Mouse (Mus musculus) brown adipose tissue, adult 24 weeks (tissue): ENCODE results near the gene Wscd1. TPM values are rescaled to one million over a fixed set of nuclear protein-coding genes. Genes with fewer than 3 reads are reported as not detected.
A peak's percentile ranks its signal among the peaks of the same experiment; 100 is the strongest.

ENCODE experiments used
- H3K27ac ChIP-seq: fragments of 200-500 bp; replicated peaks from 2 replicates; pipeline ENCODE4 v1.5.1; 2012; ENCODE audit warnings: low read depth, mild to moderate bottlenecking, low read length
- H3K4me1 ChIP-seq: fragments of 200-500 bp; 2 replicates; pipeline ENCODE4 v1.6.1; 2012; ENCODE audit warnings: low read length, mixed read lengths; ENCODE audit not compliant: control insufficient read depth, insufficient read depth, insufficient read length
- H3K4me3 ChIP-seq: fragments of 200-500 bp; 2 replicates; pipeline ENCODE4 v1.5.1; 2012; ENCODE audit warnings: low read depth, mild to moderate bottlenecking, low read length, moderate library complexity; ENCODE audit not compliant: insufficient read depth
- polyA plus RNA-seq: library from polyadenylated mRNA; stranded (reverse); fragments of >200 nt; gene quantifications from 2 replicates; pipeline ENCODE4 v1.2.4, GENCODE M21; 2012; ENCODE audit not compliant: missing spikeins, insufficient read depth, insufficient read length

Gene Wscd1
- polyA plus RNA-seq = 1.0 and 1.2 TPM in 2 replicates

GRCm38 (mm10) chr11:71749671-71750070 is at the start of gene Wscd1:
Gene Wscd1 (plus strand): TSS chr11:71749920.
- peaks cover 8% of the 10 kb centered on the region for H3K4me1 ChIP-seq
- H3K4me3 ChIP-seq = peak within 1 kb of the TSS; percentile 60
- H3K27ac ChIP-seq = no peak within 1 kb of the TSS

DNA sequence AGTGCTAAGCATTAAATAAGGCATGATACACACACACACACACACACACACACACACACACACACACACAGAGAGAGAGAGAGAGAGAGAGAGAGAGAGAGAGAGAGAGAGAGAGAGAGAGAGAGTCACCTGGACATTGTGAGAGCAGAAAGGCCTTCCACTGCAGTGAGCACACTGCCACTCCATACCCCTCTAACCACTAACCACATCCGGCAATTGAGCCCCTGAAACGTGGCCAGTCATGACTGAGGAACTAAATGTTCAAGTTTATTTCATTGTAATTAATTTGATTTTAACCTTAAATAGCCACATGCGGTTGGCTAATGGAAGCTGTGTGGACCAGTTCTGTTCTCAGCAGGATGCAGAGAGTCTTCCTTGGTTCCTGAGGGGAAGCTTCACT is 21.7 kb upstream of the Wscd1 start:
- Histone ChIP-seq H3K4me1 (no peaks in the 10 kb centered on the region), H3K4me3 (no peak overlapping the region), H3K27ac (no peak overlapping the region)

GRCm38 (mm10) chr11:71729287-71729686 is 20.4 kb upstream of the Wscd1 start:
- Histone ChIP-seq H3K4me1 (peaks cover 3% of the 10 kb centered on the region; the same call in 1 of the 2 replicates), H3K4me3 (no peak overlapping the region), H3K27ac (no peak overlapping the region)

DNA sequence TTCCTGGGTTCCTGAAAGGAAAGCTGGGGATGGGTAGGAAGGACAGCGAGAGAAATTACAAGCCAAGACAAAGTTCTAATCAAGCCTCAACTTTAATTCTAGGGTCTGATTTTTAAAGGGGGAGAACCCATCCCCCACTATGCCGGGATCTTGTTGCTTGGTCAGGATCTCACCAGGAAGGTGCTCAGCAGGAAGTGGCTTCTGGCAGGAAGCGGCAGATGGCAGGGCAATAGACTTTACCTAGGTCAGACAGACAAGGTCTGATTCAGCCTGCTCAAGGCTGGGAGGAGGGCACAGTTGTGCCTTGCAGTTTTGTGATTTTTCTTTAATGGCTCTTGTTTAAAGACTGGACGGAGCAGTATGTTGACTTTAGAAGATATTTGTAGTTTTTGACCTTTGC is 15.9 kb upstream of the Wscd1 start:
- H3K4me3 ChIP-seq = no peak overlapping the region
- no peak overlapping the region for H3K27ac ChIP-seq
- peaks cover 3% of the 10 kb centered on the region; the same call in 1 of the 2 replicates for H3K4me1 ChIP-seq

GRCm38 (mm10) chr11:71737106-71737505 is 12.6 kb upstream of the Wscd1 start:
- peaks cover 3% of the 10 kb centered on the region; the same call in 1 of the 2 replicates for H3K4me1 ChIP-seq
- no peak overlapping the region for H3K4me3 ChIP-seq

GRCm38 (mm10) chr11:71738501-71739045 is 11.1 kb upstream of the Wscd1 start:
- H3K4me3 ChIP-seq = no peak overlapping the region
- H3K4me1 ChIP-seq = peaks cover 3% of the 10 kb centered on the region; the same call in 1 of the 2 replicates
- H3K27ac ChIP-seq = no peak overlapping the region

More at GRCm38 (mm10) chr11:71737106-71737505, 12.6 kb upstream of the Wscd1 start:
- H3K27ac ChIP-seq = no peak overlapping the region

DNA sequence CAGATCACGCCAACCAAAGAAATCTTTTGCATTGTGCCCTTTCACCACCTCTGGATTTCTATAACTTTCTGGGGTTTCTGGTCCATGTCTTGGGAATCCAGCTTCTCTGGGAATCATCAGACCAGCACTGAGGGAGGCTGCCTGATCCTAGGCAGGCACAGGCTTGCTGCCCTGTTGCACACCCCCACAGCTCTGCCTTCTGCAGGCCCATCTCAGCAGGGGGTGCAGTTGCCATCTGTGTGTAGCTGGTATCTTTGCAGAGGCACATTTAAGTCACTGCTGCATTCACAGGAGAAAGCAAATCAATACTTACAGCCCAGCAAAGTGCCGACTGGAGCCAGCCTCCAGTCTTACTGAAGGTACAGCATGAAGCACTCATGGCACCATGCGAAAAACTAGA is 3.8 kb upstream of the Wscd1 start:
- Histone ChIP-seq H3K4me3 (no peak overlapping the region), H3K27ac (no peak overlapping the region)

GRCm38 (mm10) chr11:71747719-71748118 is 2.0 kb upstream of the Wscd1 start:
- Histone ChIP-seq H3K4me1 (peaks cover 8% of the 10 kb centered on the region), H3K27ac (peak overlapping the region; percentile 58), H3K4me3 (no peak overlapping the region)

More for the DNA sequence above, 3.8 kb upstream of the Wscd1 start:
- peaks cover 8% of the 10 kb centered on the region for H3K4me1 ChIP-seq

DNA sequence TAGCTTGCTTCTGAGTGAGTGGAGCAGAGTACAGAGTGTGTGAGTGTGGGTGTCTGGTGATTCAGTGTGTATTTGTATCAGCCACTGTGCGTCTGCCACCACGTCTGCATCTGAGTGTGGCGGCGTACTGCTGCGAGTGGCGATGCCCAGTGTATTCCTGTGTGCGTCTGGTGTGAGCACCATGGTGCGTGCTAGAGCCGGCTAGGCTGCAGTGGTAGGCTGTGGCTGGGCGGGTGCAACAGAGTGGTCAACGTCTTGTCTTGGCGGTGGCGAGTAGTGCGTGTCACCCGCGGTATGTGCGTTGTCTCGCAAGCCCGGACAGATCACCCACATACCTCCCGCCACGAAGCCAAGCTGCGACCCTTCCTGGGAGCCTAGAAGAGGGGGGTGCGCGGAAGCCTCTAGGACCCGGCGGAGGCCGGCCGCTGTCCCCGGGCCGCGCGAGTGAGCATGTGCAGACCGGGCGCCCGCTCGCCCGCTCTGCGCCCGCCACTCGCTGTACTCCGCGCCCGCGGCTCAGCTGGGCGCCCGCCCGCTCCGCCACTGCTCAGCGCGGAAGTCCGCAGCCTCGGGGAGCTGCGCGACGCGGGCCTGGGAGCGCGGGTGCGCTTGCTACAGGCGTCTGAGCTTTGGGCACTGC is 934 bp downstream of the Wscd1 start:
- H3K27ac ChIP-seq = no peak overlapping the region
- peak overlapping the region; percentile 60 for H3K4me3 ChIP-seq

GRCm38 (mm10) chr11:71751174-71751611 is 1.5 kb downstream of the Wscd1 start:
- H3K4me3 ChIP-seq = peak overlapping the region; percentile 60
- H3K27ac ChIP-seq = no peak overlapping the region
- peaks cover 8% of the 10 kb centered on the region for H3K4me1 ChIP-seq

More for the DNA sequence above, 934 bp downstream of the Wscd1 start:
- H3K4me1 ChIP-seq = peaks cover 8% of the 10 kb centered on the region

DNA sequence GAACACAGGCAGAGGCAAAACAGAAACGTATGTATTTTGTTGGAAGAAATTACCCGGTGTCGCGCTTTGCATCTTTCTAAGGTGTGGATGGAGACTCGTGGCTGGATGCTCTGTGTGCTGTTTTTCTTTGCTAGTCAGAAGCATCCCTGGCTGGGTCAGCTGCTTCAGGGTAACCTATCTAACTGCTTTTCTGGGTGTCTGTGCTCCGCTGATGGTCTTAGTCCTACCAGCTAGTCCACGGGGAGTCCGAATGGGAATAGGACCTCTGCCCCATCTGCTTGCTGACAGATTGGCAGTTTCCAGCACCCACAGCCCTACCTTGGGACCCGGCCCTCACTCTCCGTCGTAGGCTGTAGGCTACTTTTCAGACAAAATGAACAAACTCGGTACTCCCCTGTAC is 2.0 kb downstream of the Wscd1 start:
- Histone ChIP-seq H3K27ac (no peak overlapping the region), H3K4me3 (peak overlapping the region; percentile 60), H3K4me1 (peaks cover 9% of the 10 kb centered on the region)

DNA sequence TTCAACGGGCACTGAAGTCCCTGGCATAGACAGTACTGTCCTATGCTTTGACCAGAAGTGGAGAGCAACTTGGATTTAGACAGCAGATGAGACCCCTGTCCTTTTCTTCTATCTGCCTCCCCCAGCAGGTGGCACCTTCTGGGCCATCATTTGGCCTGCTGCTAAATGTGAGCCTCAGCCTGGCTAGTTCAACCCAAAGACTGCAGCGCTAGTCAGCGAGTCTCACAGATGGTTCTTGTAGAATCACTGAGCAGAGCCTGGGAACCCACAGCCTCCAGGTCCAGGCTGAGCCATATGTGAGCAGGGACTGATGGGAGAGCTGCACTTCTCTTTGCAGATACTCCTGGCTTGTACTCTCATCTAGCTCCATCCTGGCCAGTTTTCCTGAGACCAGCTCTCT is 2.9 kb downstream of the Wscd1 start:
- H3K4me1 ChIP-seq = peaks cover 10% of the 10 kb centered on the region
- no peak overlapping the region for H3K4me3 ChIP-seq
- H3K27ac ChIP-seq = no peak overlapping the region

GRCm38 (mm10) chr11:71755115-71755514 is 5.4 kb downstream of the Wscd1 start:
- Histone ChIP-seq H3K27ac (no peak overlapping the region), H3K4me1 (0 out of 2 replicates have a peak, but pooled peaks cover 2% of the 10 kb centered on the region), H3K4me3 (no peak overlapping the region)

- H3K4me1 ChIP-seq = peaks cover 10% of the 10 kb centered on the region
- no peak overlapping the region for H3K4me3 ChIP-seq
- no peak overlapping the region for H3K27ac ChIP-seq
Observed at GRCm38 (mm10) chr11:71756325-71756724, 6.6 kb downstream of the Wscd1 start.

GRCm38 (mm10) chr11:71758211-71759110 is 8.7 kb downstream of the Wscd1 start:
- Histone ChIP-seq H3K4me3 (no peak overlapping the region), H3K27ac (no peak overlapping the region), H3K4me1 (peaks cover 10% of the 10 kb centered on the region)
